Mouse (Mus musculus): ENCODE measurements around the gene Unc13b. TPM values are rescaled to one million over a fixed set of nuclear protein-coding genes. Genes with fewer than 3 reads are reported as not detected.
A peak's percentile ranks its signal among the peaks of the same experiment; 100 is the strongest.

The Unc13b gene
- total RNA-seq, 2 experiments from 2014 or later, result 4.1 to 4.6 TPM

- intact Hi-C loops (cut with DNase I; ENCODE audit: low total_unique reads), result no loop called here
- no peak for DNase-seq
These were observed 128.7 kb downstream of the Unc13b start for GRCm38 (mm10) chr4:43187439-43187838.

GRCm38 (mm10) chr4:43189381-43189780 is 130.6 kb downstream of the Unc13b start:
- no peak for DNase-seq
- intact Hi-C loops (cut with DNase I; ENCODE audit: low total_unique reads), result no loop called here

- intact Hi-C loops (cut with DNase I; ENCODE audit: low total_unique reads), result no loop called here
- DNase-seq, result no peak
These were observed 146.2 kb downstream of the Unc13b start for GRCm38 (mm10) chr4:43204946-43205345.

GRCm38 (mm10) chr4:43205571-43205970 is 146.8 kb downstream of the Unc13b start:
- intact Hi-C loops (cut with DNase I; ENCODE audit: low total_unique reads), result no loop called here
- no peak for DNase-seq

GRCm38 (mm10) chr4:43206989-43207388 is 148.2 kb downstream of the Unc13b start:
- intact Hi-C loops (cut with DNase I; ENCODE audit: low total_unique reads), result no loop called here
- no peak for DNase-seq

- intact Hi-C loops (cut with DNase I; ENCODE audit: low total_unique reads), result no loop called here
- DNase-seq, result peak; percentile 7
These were observed 150.4 kb downstream of the Unc13b start for GRCm38 (mm10) chr4:43209081-43209579.

- intact Hi-C loops (cut with DNase I; ENCODE audit: low total_unique reads), result no loop called here
- DNase-seq, result no peak
These were observed 150.9 kb downstream of the Unc13b start for GRCm38 (mm10) chr4:43209673-43210072.

- intact Hi-C loops (cut with DNase I; ENCODE audit: low total_unique reads), result no loop called here
These were observed 157.7 kb downstream of the Unc13b start for GRCm38 (mm10) chr4:43216491-43216890.

GRCm38 (mm10) chr4:43217997-43218396 is 159.2 kb downstream of the Unc13b start:
- intact Hi-C loops (cut with DNase I; ENCODE audit: low total_unique reads), result no loop called here
- no peak for DNase-seq

More at GRCm38 (mm10) chr4:43216491-43216890, 157.7 kb downstream of the Unc13b start:
- no peak for DNase-seq

GRCm38 (mm10) chr4:43231821-43232220 is 173.1 kb downstream of the Unc13b start:
- DNase-seq, result no peak
- intact Hi-C loops (cut with DNase I; ENCODE audit: low total_unique reads), result no loop called here

- DNase-seq, result no peak
- intact Hi-C loops (cut with DNase I; ENCODE audit: low total_unique reads), result no loop called here
These were observed 174.2 kb downstream of the Unc13b start for GRCm38 (mm10) chr4:43232985-43233384.

GRCm38 (mm10) chr4:43233489-43233888 is 174.7 kb downstream of the Unc13b start:
- intact Hi-C loops (cut with DNase I; ENCODE audit: low total_unique reads), result no loop called here
- DNase-seq, result no peak

GRCm38 (mm10) chr4:43236898-43237297 is 178.1 kb downstream of the Unc13b start:
- no peak for DNase-seq
- intact Hi-C loops (cut with DNase I; ENCODE audit: low total_unique reads), result no loop called here

GRCm38 (mm10) chr4:43240716-43241115 is 182.0 kb downstream of the Unc13b start:
- DNase-seq, result no peak
- intact Hi-C loops (cut with DNase I; ENCODE audit: low total_unique reads), result no loop called here

- intact Hi-C loops (cut with DNase I; ENCODE audit: low total_unique reads), result no loop called here
- no peak for DNase-seq
These were observed 185.3 kb downstream of the Unc13b start for GRCm38 (mm10) chr4:43244022-43244421.

GRCm38 (mm10) chr4:43245776-43246175 is 187.0 kb downstream of the Unc13b start:
- intact Hi-C loops (cut with DNase I; ENCODE audit: low total_unique reads), result no loop called here
- no peak for DNase-seq

- intact Hi-C loops (cut with DNase I; ENCODE audit: low total_unique reads), result no loop called here
- DNase-seq, result no peak
These were observed 189.3 kb downstream of the Unc13b start for GRCm38 (mm10) chr4:43248026-43248425.

- intact Hi-C loops (cut with DNase I; ENCODE audit: low total_unique reads), result no loop called here
- no peak for DNase-seq
These were observed 190.2 kb downstream of the Unc13b start for GRCm38 (mm10) chr4:43248909-43249308.

- intact Hi-C loops (cut with DNase I; ENCODE audit: low total_unique reads), result loop anchor here (10.0 kb wide), 1 partner anchor 176 kb away; no protein-coding TSS in a partner anchor
- DNase-seq, result no peak
These were observed 192.5 kb downstream of the Unc13b start for GRCm38 (mm10) chr4:43251269-43251668.

- no peak for DNase-seq
- intact Hi-C loops (cut with DNase I; ENCODE audit: low total_unique reads), result loop anchor here (10.0 kb wide), 1 partner anchor 182 kb away; no protein-coding TSS in a partner anchor
These were observed 198.3 kb downstream of the Unc13b start for GRCm38 (mm10) chr4:43257040-43257439.

GRCm38 (mm10) chr4:43258556-43258955 is 199.8 kb downstream of the Unc13b start:
- no peak for DNase-seq
- intact Hi-C loops (cut with DNase I; ENCODE audit: low total_unique reads), result loop anchor here (10.0 kb wide), 1 partner anchor 184 kb away; no protein-coding TSS in a partner anchor

- intact Hi-C loops (cut with DNase I; ENCODE audit: low total_unique reads), result loop anchor here (10.0 kb wide), 1 partner anchor 185 kb away; no protein-coding TSS in a partner anchor
- no peak for DNase-seq
These were observed 200.7 kb downstream of the Unc13b start for GRCm38 (mm10) chr4:43259435-43259834.
